Mouse (Mus musculus) cerebellum, postnatal 10 days (tissue): ENCODE results near the gene Pik3cd.

ENCODE experiments used
- DNase-seq, 2 experiments: peaks; one replicate each; pipeline ENCODE4 v3.0.0; 2021; ENCODE audit warnings: mixed read lengths in 2 of 2

Gene Pik3cd

GRCm38 (mm10) chr4:149688861-149689260 is 13.5 kb downstream of the Pik3cd start:
- no peak for DNase-seq

- DNase-seq, result no peak
Observed at GRCm38 (mm10) chr4:149684841-149685623, 17.3 kb downstream of the Pik3cd start.

GRCm38 (mm10) chr4:149683875-149684274 is 18.5 kb downstream of the Pik3cd start:
- no peak for DNase-seq

GRCm38 (mm10) chr4:149679056-149679770 is 23.2 kb downstream of the Pik3cd start:
- DNase-seq, result no peak

- DNase-seq, result no peak
Observed at GRCm38 (mm10) chr4:149678006-149678405, 24.4 kb downstream of the Pik3cd start.

- peak; percentile 93 to 96 for DNase-seq
Observed at GRCm38 (mm10) chr4:149675378-149676261, 26.8 kb downstream of the Pik3cd start.

GRCm38 (mm10) chr4:149674814-149675377 is 27.5 kb downstream of the Pik3cd start:
- no peak for DNase-seq

- no peak for DNase-seq
Observed at GRCm38 (mm10) chr4:149672747-149673146, 29.6 kb downstream of the Pik3cd start.

- no peak for DNase-seq
Observed at GRCm38 (mm10) chr4:149671175-149671574, 31.2 kb downstream of the Pik3cd start.

- no peak for DNase-seq
Observed at GRCm38 (mm10) chr4:149665692-149666090, 36.7 kb downstream of the Pik3cd start.

- no peak for DNase-seq
Observed at GRCm38 (mm10) chr4:149665016-149665691, 37.2 kb downstream of the Pik3cd start.

- no peak for DNase-seq
Observed at GRCm38 (mm10) chr4:149663849-149664503, 38.4 kb downstream of the Pik3cd start.

- no peak for DNase-seq
Observed at GRCm38 (mm10) chr4:149661967-149662589, 40.3 kb downstream of the Pik3cd start.

GRCm38 (mm10) chr4:149660598-149660997 is 41.8 kb downstream of the Pik3cd start:
- no peak for DNase-seq

- peak; percentile 34 to 35 for DNase-seq
Observed at GRCm38 (mm10) chr4:149659495-149660116, 42.8 kb downstream of the Pik3cd start.

GRCm38 (mm10) chr4:149657858-149658416 is 44.4 kb downstream of the Pik3cd start:
- no peak for DNase-seq

- peak; percentile 69 to 79 for DNase-seq
Observed at GRCm38 (mm10) chr4:149654232-149654631, 48.1 kb downstream of the Pik3cd start.

- peak; percentile 90 to 95 for DNase-seq
Observed at GRCm38 (mm10) chr4:149650493-149651193, 51.7 kb downstream of the Pik3cd start.

GRCm38 (mm10) chr4:149648031-149648805 is 54.2 kb downstream of the Pik3cd start:
- no peak for DNase-seq
